Mouse (Mus musculus): Measurements from ENCODE around the gene Ube2c.

DNA sequence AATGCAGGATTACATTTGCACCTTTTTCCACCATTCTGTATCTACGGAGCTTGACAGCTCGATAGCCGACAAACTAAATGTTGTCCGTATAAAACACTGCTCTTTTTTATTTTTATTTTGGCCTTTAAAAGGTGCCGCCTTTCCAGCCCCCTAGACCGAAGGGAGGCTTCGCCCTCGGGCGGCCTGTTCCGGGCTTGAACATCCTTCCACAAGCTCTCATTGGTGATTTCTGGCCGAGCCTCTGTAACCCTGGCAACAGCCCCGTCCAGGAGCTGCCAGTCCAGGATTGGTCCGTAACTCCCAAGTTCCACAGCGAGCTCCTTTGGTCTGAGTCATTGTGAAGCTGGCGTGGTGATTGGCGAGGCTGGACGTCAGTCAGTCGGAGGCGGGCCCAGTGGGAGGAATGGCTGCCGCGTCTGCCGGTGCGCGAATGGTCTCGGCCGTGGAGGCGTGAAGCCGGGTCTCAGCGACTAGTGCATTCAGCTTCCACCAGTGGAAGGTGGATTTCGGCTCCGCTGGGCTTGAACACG lies 53.0 kb downstream of the Ube2c start, which contains the start of gene Zswim1:
- no peak for TF ChIP-seq CTCF (IDR thresholded peaks at IDR 0.05; ENCODE audit: control insufficient read depth, insufficient read depth, insufficient replicate concordance, low read depth, low read length)
- TF ChIP-seq POLR2A (IDR thresholded peaks at IDR 0.05; ENCODE audit: control insufficient read depth, low read depth, low read length), result peak; percentile 94

Data from testis, adult 2 months (tissue).